Mouse (Mus musculus) fat pad, adult 2 months (tissue): ENCODE data around the gene Gpatch8.

Experiments
- DNase-seq: peaks from one replicate; pipeline ENCODE4 v3.0.0-alpha.2; 2011; ENCODE audit warnings: low read depth, low spot score; ENCODE audit errors: extremely low read depth

Gene Gpatch8

DNA sequence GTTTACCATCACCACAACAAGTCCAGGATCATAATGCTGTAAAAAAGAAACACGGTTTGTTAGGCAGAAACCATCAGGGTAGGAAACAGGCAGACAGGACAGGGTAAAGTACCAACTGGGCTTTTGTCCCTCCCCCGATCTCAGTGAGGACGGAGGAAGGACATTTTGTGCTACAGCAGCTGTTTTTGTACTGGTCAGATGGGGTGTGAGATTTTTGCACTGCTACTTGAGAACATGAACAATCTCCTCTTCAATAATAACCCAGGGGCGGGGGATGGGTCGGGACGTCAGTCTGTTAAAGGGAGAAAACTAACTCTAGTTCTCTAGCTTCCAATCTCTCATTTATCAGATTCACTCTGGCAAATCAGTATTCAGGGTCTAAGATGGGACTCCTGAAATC lies 46.0 kb downstream of the Gpatch8 start:
- DNase-seq: no peak

DNA sequence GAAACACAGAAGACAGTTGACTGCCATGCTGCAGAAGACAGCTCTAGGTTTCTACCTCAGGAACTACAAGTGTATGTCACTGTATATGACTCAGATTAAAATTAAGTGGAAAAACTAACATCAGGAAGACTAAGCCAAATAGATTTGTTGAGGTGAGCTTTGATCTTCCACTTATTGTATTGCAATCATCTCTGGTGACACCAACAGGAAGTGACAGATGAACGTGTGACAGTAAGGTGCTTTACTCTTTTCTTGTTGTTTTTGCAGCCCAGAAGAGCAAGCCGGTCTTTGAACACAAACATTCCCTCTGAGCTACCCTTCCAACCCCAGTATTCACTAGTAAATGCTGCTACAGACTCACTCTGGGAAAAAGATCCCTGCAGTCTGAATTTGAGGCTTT lies 59.5 kb downstream of the Gpatch8 start:
- no peak for DNase-seq

DNA sequence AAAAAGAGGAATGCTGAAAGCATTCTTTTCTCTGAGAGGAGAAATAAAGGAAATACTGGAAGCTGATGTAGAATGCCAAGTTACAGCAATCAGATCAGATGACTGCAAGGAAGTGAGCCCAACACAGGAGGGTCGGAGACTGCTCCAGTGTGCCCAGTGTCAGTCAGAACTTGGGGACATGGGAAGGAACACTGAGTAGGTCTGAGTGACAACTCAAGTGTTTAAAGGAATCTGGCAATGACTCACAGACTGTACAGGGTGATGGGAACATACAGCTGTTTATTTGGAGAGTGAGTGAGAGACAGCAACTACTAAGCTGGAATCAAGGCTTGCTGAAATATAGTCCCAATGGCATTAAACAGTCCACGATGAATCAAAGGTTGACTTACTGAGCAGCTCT lies 60.0 kb downstream of the Gpatch8 start:
- no peak for DNase-seq

DNA sequence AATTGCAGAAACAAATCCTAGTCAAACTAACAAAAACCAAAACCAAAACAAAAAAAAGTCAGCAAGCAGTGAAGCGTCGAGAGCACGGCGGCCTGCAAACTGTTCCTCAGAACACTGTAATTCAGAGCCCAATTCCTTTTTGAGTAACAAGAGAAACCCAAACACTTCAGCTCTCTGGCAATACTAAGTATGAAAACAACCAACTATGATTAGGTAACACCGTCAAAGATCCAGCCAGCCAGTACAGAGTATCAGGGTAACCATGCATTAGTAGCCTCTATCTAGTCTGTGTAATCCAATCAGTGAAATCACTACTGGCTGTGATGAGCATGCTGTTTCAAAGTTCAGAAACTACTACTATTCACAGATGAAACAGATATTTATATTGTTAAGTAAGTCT lies 60.5 kb downstream of the Gpatch8 start:
- DNase-seq: no peak

DNA sequence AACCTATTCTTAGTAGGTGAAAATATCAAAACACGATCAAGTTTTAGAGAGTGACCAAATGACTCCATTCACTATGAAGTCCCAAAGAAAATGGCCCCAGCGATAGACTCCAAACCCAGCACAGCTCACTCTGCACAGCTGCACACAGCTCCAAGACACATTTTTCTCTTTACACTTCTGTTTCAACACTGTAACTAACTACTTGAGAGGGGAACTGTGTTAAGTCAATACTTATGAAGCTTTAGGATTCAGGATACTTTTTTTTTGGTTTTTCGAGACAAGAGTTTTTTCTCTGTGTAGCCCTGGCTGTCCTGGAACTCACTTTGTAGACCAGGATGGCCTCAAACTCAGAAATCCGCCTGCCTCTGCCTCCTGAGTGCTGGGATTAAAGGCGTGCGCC lies 61.1 kb downstream of the Gpatch8 start:
- DNase-seq: no peak

DNA sequence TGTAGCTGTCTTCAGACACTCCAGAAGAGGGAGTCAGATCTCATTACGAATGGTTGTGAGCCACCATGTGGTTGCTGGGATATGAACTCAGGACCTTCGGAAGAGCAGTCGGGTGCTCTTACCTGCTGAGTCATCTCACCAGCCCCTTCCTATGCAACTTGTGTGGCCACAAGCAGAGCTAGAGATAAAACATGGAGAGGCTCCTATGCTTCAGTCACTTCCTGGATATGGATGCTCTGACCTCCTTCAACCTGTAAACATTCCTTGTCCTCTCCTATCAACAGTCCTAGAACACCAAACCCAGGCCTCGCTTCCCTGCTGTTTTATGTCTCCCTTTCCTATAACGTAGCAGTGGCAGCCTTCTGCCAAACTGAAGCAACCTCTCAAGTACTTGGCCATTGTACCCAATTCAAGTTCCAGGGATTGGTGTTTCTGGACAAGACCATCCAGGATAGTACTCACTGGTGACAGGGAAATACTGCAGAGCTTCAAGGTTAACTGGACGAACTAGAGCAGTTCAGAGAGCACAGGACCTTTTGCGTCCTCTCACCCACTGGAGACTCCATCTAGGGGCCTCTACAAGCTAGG lies 62.0 kb downstream of the Gpatch8 start:
- no peak for DNase-seq

DNA sequence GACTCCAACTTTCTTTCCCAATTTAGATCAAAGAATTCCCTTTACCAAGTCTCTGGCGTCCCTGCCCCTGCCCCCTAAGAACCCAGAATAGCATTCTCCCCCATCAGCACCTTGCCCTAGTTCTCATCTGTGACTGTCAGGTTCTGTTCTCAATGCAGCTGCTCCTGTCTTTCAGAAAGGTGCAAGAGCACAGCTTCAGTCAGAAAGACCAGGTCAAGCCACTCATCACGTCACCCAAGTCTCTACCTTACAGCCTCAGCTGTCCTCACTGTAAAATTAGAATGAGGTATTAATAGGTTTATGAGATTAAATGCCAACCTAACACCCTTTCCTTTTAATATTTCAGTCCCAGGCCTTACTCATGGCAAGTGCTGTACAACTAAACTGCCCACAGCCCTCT lies 63.0 kb downstream of the Gpatch8 start:
- DNase-seq: no peak

DNA sequence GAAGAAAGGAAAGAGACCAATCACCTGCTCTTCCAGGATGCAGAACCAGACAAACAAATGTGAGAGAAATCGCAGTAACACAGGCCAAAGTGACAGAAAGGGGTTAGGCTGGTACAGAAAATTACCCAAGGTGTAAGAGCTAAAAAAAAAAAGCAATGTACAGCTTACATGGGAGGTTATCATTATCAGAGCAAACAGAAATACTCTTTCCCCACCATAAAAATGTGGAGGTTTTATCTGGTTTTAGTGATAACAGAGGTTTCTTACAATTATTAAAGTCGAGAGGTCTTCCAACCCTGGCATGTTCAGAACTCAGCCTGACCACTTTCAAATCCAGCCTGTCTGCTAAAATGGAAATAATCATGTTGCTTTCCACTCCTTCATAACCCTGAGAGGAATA lies 68.3 kb downstream of the Gpatch8 start:
- no peak for DNase-seq

DNA sequence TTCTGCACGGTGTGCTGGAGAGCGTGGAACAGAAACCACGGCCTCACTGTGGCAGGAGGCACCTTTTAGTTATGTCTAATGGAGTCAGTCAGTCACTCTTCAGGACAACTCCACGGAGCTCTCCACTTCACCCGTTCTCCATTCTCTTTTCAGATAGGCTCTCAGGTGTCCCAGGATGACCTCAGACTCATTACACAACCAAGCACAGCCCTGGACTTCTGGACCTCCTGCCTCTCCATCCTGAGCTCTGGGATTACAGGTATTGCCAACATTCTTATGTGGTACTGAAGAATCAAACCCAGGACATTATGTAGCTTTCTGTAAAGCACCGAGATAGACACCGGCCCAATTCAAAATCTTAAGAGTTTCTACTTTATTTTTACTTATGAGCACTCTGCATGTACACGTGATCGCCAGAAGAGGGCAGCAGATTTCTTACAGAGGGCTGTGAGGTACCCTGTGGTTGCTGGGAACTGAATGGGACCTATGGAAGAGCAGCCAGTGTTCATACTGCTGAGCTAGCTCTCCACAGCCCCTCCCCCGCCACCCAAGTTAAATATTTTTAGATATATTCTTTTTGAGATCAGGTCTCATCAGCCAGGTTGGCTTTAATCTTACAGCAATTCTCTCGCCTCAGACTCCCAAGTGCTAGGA lies 69.3 kb downstream of the Gpatch8 start:
- DNase-seq: no peak

DNA sequence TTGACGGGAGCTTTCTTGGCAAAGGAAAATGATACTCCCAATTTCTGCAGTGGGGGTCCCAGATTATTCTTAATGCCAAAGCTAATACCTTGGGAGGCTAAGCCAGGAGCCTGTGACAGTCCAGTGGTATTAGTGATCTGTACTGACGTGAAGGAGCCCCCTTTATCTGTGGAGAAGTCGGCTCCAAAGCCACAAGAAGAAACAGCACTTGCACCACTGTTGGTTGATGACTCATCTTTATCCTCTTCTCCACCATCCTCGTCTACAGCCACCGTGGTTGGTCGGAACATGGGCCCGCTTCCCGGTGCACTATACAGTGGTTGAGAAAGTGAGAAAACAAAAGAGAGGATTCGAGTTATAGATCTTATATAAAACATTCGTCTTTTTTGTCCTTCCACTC lies 74.4 kb downstream of the Gpatch8 start:
- DNase-seq: no peak

DNA sequence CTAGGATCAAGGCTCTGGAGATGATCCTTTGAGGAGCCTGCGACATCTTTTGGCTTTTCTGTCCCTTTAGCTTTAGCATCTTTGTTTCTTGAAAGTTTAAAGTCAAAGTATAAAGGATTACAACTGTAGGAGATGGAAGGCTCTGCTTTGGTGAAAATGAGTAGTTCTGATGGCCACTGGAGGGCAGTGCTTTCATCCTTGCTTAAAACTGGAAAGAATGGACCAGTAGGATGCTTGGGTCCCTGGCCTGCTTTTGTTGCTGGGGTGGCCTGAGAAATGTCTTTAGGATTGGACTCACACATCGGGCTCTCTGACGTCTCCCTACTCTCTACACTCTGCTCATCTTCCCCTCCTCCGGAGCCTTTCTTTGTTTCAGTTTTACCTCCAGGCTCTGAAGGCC lies 75.3 kb downstream of the Gpatch8 start:
- no peak for DNase-seq

DNA sequence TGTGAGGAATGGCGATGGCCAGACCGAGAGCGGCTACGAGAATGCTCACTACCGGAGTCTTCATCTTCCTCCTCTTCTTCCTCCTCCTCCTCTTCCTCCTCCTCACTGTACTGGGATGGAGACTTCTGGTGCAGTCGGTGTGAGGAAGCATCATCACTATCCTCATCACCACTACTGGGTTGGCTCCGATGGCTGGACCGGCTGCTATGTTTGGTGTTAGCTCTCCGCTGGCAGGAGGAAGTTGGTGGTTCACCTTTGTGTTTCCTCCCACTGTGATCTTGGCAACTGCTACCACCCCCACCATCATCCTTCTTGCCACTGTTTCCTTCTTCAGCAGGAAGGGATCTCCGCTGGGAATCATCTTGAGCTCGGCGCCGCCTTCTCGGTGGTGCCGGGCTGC lies 76.1 kb downstream of the Gpatch8 start:
- no peak for DNase-seq

DNA sequence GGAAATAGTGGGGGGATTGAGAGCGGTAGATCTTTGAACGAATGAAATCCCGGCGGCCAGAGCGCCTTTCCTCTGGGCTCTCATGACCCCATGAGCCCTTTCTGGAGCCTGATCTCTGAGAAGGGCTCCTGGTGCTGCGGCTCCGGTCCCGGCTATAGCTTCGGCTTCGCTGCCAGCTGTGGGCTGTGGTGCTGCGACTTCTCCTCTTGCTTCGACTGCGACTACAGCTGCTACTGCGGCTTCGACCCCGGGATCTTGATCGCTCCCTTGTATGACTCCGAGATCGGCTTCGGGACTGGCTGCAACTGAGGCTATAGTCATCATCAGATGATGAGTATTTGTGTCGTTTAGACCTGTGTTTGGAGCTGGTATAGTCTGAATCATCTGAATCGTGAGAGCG lies 76.6 kb downstream of the Gpatch8 start:
- DNase-seq: no peak

DNA sequence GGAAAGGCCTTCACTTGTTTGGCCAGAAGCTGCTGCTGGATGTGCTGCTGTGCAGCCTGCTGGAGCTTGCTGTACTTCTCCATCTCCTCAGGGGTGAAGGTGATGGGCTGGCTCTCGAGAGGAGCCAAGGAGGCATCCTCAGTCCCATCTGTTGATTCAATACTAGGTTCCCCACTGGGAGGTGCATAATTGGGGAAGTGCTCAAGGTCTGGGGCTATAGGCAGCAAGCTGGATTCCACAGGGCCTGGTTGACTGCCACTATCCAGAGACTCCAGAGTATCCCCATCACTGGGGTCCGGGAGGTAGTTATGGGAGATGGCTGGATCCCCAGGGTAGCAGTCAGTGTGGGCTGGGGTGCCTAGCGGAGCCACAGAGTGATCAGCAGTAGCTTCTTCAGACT lies 77.5 kb downstream of the Gpatch8 start:
- no peak for DNase-seq

DNA sequence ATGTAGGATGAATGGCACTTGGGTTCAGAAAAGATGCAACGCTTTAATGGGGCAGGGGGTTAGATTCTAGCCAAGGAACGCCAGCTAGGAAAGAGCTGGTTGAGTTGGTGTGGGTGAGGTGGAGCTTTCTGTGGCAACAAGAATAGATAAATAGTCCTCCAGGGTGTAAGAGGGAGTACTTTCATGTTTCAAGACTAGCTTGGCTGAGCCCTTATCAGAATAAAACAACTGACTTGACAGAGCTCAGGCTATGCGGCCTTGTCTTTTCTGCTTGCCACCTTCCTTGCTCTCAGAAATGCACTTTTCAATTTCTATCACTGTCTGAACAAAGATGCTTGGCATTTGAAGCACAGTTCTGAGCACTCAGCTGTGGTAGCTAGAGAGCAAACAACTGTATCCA lies 81.2 kb downstream of the Gpatch8 start:
- DNase-seq: no peak

DNA sequence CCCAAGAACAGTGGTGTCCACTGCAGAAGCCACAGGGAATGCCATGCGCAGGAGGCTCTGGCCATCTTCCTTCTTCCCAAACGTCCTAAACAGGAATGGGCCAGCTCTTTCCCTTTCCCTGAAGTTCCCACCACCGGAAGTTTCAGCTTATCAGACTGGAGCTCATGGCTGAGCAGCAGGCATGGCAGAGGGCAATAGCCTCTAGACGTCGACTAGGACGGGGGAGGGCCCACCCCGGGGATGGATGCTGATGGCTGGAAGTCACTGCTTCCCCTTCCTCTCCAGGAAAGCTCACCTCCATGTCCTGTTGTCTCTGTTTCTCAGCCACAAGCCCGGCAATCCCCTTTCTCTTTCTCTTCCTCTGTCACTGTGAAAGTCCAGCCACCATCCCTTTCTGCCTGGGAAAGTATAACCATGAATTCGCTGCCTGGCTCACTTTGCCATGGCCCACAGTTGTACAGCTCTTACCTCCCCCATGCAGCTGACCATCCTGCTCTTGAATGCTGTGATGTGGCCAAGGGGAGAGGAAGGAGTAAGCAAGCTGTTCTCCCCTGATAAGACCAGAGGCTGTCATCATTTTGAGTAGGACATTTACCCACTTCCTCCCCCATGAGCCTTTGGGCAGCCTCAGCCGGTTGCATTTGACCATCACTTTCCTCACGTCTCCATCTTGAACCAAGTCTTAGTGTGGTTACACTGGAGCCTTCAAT lies 86.4 kb downstream of the Gpatch8 start, which contains the start of gene Itga2b:
Gene Itga2b, minus strand, starts transcription at position 475 of the 710 bp plus-strand sequence.
- no peak for DNase-seq

DNA sequence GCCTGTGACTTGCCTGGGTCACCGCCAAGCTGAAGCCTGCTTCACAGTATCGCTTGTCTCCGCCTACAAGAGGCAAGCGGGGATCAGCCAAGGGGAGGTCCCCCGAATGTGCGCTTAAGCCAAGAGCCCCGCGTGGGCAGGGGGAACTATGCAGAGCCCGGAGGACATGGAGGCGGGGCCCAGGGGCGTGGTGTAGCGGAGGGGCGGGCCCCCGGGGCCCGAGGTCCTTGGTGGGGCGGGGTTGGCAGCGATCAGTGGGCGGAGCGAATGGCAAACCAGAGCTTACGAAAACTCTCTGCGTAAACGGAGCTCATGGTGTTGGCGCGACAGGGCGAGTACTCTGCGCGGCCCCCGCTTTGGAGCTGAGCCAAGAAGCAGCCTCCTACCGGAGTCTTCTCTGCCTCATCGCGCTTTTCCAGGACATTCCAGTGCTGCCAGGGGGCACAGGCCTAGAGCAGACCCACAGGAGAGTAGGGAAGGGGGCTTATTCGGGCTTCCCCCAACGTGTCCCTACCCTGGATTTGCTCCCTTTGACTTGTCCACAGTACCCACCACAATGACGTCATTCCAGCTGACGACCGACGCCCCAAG lies 89.1 kb downstream of the Gpatch8 start:
- peak; percentile 93 for DNase-seq

DNA sequence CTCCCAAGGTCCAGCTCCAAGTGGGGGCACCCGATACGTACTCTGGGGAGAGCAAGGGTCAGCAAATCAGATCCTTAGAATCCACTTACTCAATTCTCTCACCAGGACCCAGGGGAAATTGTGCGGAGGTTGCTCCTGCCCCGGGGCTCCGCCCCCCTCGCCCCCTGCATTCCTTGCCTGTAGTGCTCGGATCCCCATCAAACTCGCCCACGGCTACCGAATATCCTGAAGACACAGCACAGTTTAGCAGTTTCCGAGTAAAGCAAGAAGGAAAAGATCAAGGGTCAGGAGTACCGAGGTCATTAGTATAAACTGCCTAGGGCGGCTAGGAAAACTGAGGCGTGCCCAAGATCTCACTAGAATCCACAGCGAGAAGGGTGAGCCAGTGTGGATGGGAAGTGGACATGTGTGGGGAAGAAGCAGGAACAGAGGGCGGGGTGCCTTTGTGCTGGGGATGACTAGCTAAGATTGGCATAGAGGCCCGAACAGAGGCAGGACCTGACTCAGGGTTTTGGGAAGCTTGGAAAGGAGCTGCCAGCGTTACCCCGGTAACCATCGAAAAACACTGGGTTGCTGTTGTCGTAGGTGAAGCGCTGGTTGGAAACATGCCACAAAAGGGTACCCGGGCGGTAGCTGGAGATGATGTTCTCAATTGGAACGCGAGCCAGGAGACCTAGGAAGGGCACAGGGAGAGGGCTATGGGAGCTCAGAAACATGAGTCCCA lies 90.3 kb downstream of the Gpatch8 start:
- no peak for DNase-seq

DNA sequence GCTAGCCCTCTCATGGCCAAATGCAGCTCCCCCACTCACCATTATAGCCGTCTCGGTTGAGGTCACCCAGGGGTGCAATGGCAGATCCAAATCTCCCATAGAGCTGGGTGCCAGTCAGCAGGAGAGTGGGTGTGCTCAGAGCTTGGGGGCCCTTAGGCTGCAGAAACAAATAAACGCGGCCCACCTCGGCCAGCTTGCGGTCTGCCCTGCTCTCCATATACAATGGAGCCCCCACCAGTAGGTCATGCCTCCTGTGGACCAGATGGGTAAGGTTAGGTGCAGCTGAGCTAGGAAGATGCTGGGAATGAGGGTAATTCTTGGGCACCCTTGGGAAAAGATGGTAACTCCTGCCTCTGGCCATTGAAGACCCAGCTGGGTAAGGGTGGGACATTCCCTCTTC lies 91.3 kb downstream of the Gpatch8 start:
- no peak for DNase-seq

DNA sequence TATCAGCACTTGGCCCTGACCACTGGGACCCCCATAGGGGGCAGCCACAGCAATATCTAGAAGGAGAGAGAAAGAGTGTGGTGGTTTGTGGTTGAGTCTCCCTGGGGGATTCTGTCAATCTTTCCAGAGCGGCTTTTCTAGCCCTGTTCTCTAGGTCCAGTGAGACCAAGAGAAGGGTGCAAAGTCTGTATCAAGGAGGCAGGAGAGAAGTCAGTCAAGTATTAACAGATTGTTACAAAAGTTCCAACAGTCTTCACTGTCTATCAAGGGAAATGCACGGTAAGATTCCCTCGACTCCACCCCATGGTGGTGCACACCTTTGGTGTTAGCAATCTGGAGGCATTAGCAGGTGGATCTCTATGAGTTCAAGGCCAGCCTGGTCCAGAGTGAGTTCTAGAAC lies 94.4 kb downstream of the Gpatch8 start:
- no peak for DNase-seq

DNA sequence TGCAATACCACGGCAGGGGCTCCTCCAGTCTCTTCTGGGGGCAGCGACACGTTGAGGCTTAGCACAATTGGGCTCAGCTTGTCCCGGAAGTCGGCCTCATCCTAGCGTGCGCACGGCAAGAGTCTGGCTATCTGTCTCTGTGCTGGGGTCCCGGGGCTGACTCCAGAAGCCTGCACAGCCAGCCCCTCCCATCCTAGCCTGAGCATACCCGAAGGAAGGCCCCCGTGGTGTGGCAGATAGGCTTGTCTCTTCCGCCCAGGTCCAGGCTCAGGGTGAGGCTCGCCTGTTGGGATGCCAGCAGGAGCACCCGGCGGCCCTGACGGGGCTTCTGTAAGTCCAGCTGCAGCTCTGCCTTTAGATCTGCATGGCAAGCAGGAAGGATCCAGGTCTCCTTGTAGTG lies 95.7 kb downstream of the Gpatch8 start:
- no peak for DNase-seq
